Comparison of ENCODE assay signal across 24 mouse cellular contexts in the genomic region with DNA sequence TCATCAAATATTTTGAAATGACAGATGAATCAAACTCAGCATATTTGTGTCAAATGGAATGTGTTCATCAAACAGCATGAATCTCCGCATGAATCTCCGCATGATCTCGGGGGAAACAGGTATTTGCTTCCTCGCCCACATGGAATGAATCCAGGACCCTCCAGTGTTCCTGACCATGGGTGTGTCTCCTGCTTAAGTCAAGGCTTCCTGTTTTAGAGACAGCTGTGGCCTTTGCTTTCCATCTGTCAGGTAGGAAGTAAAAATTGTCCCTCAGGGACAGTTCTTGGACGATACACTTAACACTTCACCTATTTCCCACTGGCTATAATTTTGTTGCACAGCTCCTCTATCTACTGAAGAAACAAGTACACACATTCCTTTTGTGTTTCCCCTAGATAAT. TPM values are rescaled to one million over a fixed set of nuclear protein-coding genes. Genes with fewer than 3 reads are reported as not detected.
DNase-seq lines count a peak whose midpoint lies in the region; ATAC-seq and TF ChIP-seq lines count a peak whose summit lies in the region.
"Had no signal": no experiment of that assay in that cellular context is flagged by ENCODE, and none has a peak within 500 bp of the region (broad histone marks: within the 10 kb centered on the region; RNA-seq: fewer than 3 reads in every experiment).

No protein-coding gene starts in this region.

- no peak for DNase-seq in gastrocnemius, adult 2 months
- no peak for DNase-seq in gastrocnemius, postnatal 4 days (ENCODE audit: low spot score in 2 of 2)
- peak; percentile 78 for DNase-seq in kidney, adult 2 months
- DNase-seq in heart, postnatal 10 days, result peak; percentile 41 to 42
- DNase-seq in skeletal muscle tissue, adult 2 months (ENCODE audit: low read depth, low spot score), result peak; percentile 28
- no peak for DNase-seq in midbrain, postnatal 0 days (ENCODE audit: low spot score)
- DNase-seq: adrenal gland, adult 8-10 months; cerebellum, postnatal 36 days; forebrain, postnatal 0 days; left cerebral cortex, postnatal 4 days; right cerebral cortex, postnatal 25 days had no signal

- H3K27me3 ChIP-seq in kidney, adult 2 months (replicated peaks; ENCODE audit: control insufficient read depth, insufficient read depth, low read length), result no peaks in the 10 kb centered on the region
- no peaks in the 10 kb centered on the region for H3K27me3 ChIP-seq in kidney, embryonic 15.5 days
- H3K27me3 ChIP-seq in midbrain, postnatal 0 days (ENCODE audit: insufficient read depth, low read length), result no peaks in the 10 kb centered on the region
- H3K27me3 ChIP-seq: heart, embryonic 13.5 days; neural tube, embryonic 13.5 days had no signal

- TF ChIP-seq POLR2A in kidney, adult 2 months (IDR thresholded peaks at IDR 0.05; ENCODE audit: low read depth, low read length), result no peak

- no peaks in the 10 kb centered on the region for H3K9me3 ChIP-seq in kidney, embryonic 15.5 days (replicated peaks)
- no peaks in the 10 kb centered on the region for H3K9me3 ChIP-seq in midbrain, postnatal 0 days (ENCODE audit: low read length)
- H3K9me3 ChIP-seq: embryonic facial prominence, embryonic 10.5 days; heart, embryonic 13.5 days; neural tube, embryonic 13.5 days had no signal

- H3K4me1 ChIP-seq in kidney, adult 2 months (ENCODE audit: control insufficient read depth, insufficient read depth, low read length), result peaks cover 5% of the 10 kb centered on the region
- H3K4me1 ChIP-seq in kidney, embryonic 15.5 days, result peaks cover 2% of the 10 kb centered on the region; the same call in 1 of the 2 replicates
- no peaks in the 10 kb centered on the region for H3K4me1 ChIP-seq in midbrain, postnatal 0 days (ENCODE audit: insufficient read depth, low read length)
- H3K4me1 ChIP-seq: embryonic facial prominence, embryonic 10.5 days; neural tube, embryonic 13.5 days had no signal

- no peak overlapping the region for H3K4me3 ChIP-seq in gastrocnemius, adult 2 months
- H3K4me3 ChIP-seq in kidney, adult 2 months (ENCODE audit: insufficient read depth, low read depth, low read length), result no peak overlapping the region
- no peak overlapping the region for H3K4me3 ChIP-seq in kidney, embryonic 15.5 days (replicated peaks)
- H3K4me3 ChIP-seq in midbrain, postnatal 0 days (ENCODE audit: low read depth, low read length), result no peak overlapping the region
- H3K4me3 ChIP-seq: embryonic facial prominence, embryonic 10.5 days; erythroblast, embryonic 14.5 days; heart, embryonic 13.5 days; neural tube, embryonic 13.5 days had no signal

- peak overlapping the region; percentile 70 for H3K27ac ChIP-seq in gastrocnemius, adult 2 months
- H3K27ac ChIP-seq in kidney, adult 2 months (ENCODE audit: insufficient read depth, low read depth, low read length), result no peak overlapping the region
- no peak overlapping the region for H3K27ac ChIP-seq in kidney, embryonic 15.5 days
- no peak overlapping the region for H3K27ac ChIP-seq in midbrain, postnatal 0 days (ENCODE audit: low read depth, low read length)
- H3K27ac ChIP-seq: embryonic facial prominence, embryonic 10.5 days; heart, embryonic 13.5 days; hindbrain, postnatal 0 days; neural tube, embryonic 13.5 days had no signal

- no peak overlapping the region for H3K4me2 ChIP-seq in kidney, embryonic 15.5 days
- no peak overlapping the region for H3K4me2 ChIP-seq in midbrain, postnatal 0 days (ENCODE audit: low read depth, low read length, poor library complexity, severe bottlenecking)
- H3K4me2 ChIP-seq: heart, embryonic 13.5 days; liver, embryonic 11.5 days; neural tube, embryonic 13.5 days had no signal

- intact Hi-C loops in gastrocnemius, adult 2 months (cut with DNase I), result no loop called here
- intact Hi-C loops in heart, postnatal 10 days (cut with DNase I), result no loop called here

- H3K36me3 ChIP-seq in kidney, adult 2 months (ENCODE audit: control insufficient read depth, insufficient read depth, low read length), result no peaks in the 10 kb centered on the region
- no peaks in the 10 kb centered on the region for H3K36me3 ChIP-seq in kidney, embryonic 15.5 days
- H3K36me3 ChIP-seq in midbrain, postnatal 0 days (ENCODE audit: insufficient read depth, low read length), result no peaks in the 10 kb centered on the region
- H3K36me3 ChIP-seq: embryonic facial prominence, embryonic 10.5 days; heart, embryonic 13.5 days; neural tube, embryonic 13.5 days had no signal

- no peak overlapping the region for H3K9ac ChIP-seq in kidney, embryonic 15.5 days
- H3K9ac ChIP-seq in midbrain, postnatal 0 days (replicated peaks; ENCODE audit: low read length, poor library complexity, severe bottlenecking), result no peak overlapping the region
- H3K9ac ChIP-seq: forebrain, postnatal 0 days; heart, embryonic 13.5 days; neural tube, embryonic 13.5 days had no signal

- TF ChIP-seq CTCF in gastrocnemius, adult 2 months (IDR thresholded peaks at IDR 0.05), result no peak
- no peak for TF ChIP-seq CTCF in kidney, adult 2 months (conservative IDR thresholded peaks at IDR 0.05; ENCODE audit: insufficient read depth, insufficient read length, low read depth, low read length)
- TF ChIP-seq CTCF in midbrain, postnatal 0 days (IDR thresholded peaks at IDR 0.05), result no peak

- WGBS in kidney, adult 2 months, result 63% methylated on average over 5 of the region's 5 CpGs
- 64% methylated on average over 5 of the region's 5 CpGs for WGBS in kidney, embryonic 15.5 days
- 85% methylated on average over 5 of the region's 5 CpGs for WGBS in midbrain, postnatal 0 days

- ATAC-seq in kidney, embryonic 15.5 days (replicated peaks; ENCODE audit: low FRiP score), result no peak
- ATAC-seq in midbrain, postnatal 0 days (ENCODE audit: low FRiP score), result no peak
- ATAC-seq: forebrain, postnatal 0 days; hindbrain, postnatal 0 days had no signal

RNA-seq across cellular contexts. Expression of gene Cd36, which starts 30.4 kb away (rescaled TPM):
- total RNA-seq in gastrocnemius, adult 2 months (2021), result 100 to 1,000 TPM; 237 to 443 TPM
- 100 to 1,000 TPM; 395 to 448 TPM for total RNA-seq in gastrocnemius, postnatal 4 days (2021)
- 41.4 and 43.8 TPM in 2 replicates for polyA plus RNA-seq in kidney, adult 2 months (2012; rRNA removed)
- polyA plus RNA-seq in kidney, embryonic 15.5 days (2015; fragmentation: Nextera tagmentation; extraction: Ambion mirVana), result 10.1 and 11.2 TPM in 2 replicates
- 1,000 to 10,000 TPM; 1,557 to 1,665 TPM for total RNA-seq in heart, postnatal 10 days (2021)
- total RNA-seq in midbrain, postnatal 0 days (2014; rRNA removed), result 2.2 and 2.6 TPM in 2 replicates
- 1.9 and 2.2 TPM in 2 replicates for polyA plus RNA-seq in midbrain, postnatal 0 days (2015; fragmentation: Nextera tagmentation; extraction: Ambion mirVana)

RNA-seq across cellular contexts. Expression of gene Gnat3, which starts 43.4 kb away (rescaled TPM):
- total RNA-seq in gastrocnemius, adult 2 months (2021), result under 1 TPM in 1 of 2 experiments, not detected in 1; 0.17 TPM
- total RNA-seq in gastrocnemius, postnatal 4 days (2021), result under 1 TPM in 1 of 2 experiments, not detected in 1; 0.20 TPM
- polyA plus RNA-seq in kidney, adult 2 months (2012; rRNA removed), result not detected in 2 replicates
- not detected in 2 replicates for polyA plus RNA-seq in kidney, embryonic 15.5 days (2015; fragmentation: Nextera tagmentation; extraction: Ambion mirVana)
- under 1 TPM; 0.19 to 0.20 TPM for total RNA-seq in heart, postnatal 10 days (2021)
- not detected in 2 replicates for total RNA-seq in midbrain, postnatal 0 days (2014; rRNA removed)
- not detected in 2 replicates for polyA plus RNA-seq in midbrain, postnatal 0 days (2015; fragmentation: Nextera tagmentation; extraction: Ambion mirVana)
- total RNA-seq: adrenal gland, adult 8-10 months; ES-E14; forebrain, postnatal 0 days; hindbrain, postnatal 0 days; layer of hippocampus, adult 18-20 months; left cerebral cortex, postnatal 4 days; megakaryocyte-erythroid progenitor cell, adult 5-6 weeks; monocyte, adult 5-6 weeks had no signal
- polyA plus RNA-seq: erythroblast, embryonic 14.5 days; forebrain, postnatal 0 days; heart, embryonic 13.5 days; hindbrain, postnatal 0 days; liver, embryonic 11.5 days; lung, embryonic 16.5 days; urinary bladder, adult 2 months had no signal

Comparison
In these comparisons a context has a peak if more than half of its experiments do, and no peak if none do; other contexts are left out.
1. DNase-seq: peak in kidney, adult 2 months (single experiment), heart, postnatal 10 days (2 of 2) and skeletal muscle tissue, adult 2 months (single experiment); none in gastrocnemius, adult 2 months (single experiment), gastrocnemius, postnatal 4 days (0 of 2) and midbrain, postnatal 0 days (single experiment).
2. RNA of gene Cd36, which starts 30.4 kb away (total RNA-seq): 1,557 to 1,665 TPM in heart, postnatal 10 days, 395 to 448 TPM in gastrocnemius, postnatal 4 days and 237 to 443 TPM in gastrocnemius, adult 2 months; 2.2 to 2.6 TPM in midbrain, postnatal 0 days; every median in the first group is over 10 times any median in the second.